Mouse (Mus musculus) cortical plate, adult 2 months (tissue): ENCODE data around the gene Gm14412.
"Not testable (repeated sequence)": the region's sequence is repeated elsewhere in the genome, so short reads cannot be mapped to it uniquely, and the experiment has no call there.

Experiments used
- CTCF ChIP-seq: fragments of 200-500 bp; IDR thresholded peaks from 2 replicates; pipeline ENCODE4 v1.5.1; 2011; ENCODE audit warnings: mild to moderate bottlenecking, control low read depth, low read length; ENCODE audit not compliant: insufficient read depth; ENCODE audit errors: extremely low read depth
- POLR2A ChIP-seq: fragments of 200-500 bp; IDR thresholded peaks from 2 replicates; pipeline ENCODE4 v1.6.1; 2011; ENCODE audit warnings: mild to moderate bottlenecking, low read length, control low read depth; ENCODE audit not compliant: insufficient read depth; ENCODE audit errors: extremely low read depth

GRCm38 (mm10) chr2:177277754-177278153 is 46.4 kb downstream of the Gm14412 start:
- TF ChIP-seq CTCF, POLR2A: not testable (repeated sequence)
